Mouse (Mus musculus) kidney, postnatal 14 days (tissue): ENCODE results near the gene Gm20479.

Source experiments
- DNase-seq: peaks from one replicate; pipeline ENCODE4 v3.0.0; 2022; ENCODE audit warnings: mixed read lengths

Gene Gm20479

DNA sequence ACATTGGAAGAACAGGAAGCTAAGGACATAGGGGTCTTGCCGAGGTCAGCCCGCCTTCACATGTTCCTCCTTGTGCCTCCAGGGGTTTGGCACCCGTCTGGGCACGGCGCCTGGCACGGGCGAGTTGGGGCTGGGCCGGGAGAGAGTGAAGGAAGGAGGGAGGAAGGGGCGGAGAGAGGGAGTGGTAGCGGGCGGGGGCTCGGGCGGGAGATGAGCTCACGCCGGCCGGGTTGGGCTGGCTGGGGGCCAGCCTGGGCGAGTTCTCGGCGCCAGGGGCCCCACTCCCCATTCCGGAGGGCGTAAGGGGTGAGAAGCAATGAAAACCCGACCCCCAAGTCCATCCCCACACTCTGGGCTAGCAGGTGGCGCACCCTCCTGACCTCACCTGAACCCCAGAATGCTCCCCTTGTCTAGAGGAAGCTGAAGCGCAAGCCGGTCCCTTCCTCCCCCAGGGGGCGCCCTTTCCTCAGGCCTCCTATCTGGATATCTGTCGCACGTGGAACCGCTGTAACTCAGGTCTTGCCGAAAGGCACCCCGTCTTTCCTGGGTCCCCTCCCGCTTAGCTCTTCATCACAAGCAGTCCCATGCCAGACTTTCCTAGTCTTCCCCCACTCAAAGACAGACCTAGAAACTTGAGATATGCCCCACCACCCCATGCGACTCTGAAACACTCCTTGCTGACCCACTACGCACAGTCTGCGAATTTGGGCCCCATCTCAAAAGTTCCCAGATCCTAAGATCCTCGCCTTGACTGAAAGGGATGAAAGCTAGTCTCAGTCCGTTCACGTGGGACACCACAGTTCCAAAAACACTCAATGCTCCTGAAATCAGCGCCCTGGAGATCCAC is 24.6 kb downstream of the Gm20479 start:
- peak; percentile 91 for DNase-seq

DNA sequence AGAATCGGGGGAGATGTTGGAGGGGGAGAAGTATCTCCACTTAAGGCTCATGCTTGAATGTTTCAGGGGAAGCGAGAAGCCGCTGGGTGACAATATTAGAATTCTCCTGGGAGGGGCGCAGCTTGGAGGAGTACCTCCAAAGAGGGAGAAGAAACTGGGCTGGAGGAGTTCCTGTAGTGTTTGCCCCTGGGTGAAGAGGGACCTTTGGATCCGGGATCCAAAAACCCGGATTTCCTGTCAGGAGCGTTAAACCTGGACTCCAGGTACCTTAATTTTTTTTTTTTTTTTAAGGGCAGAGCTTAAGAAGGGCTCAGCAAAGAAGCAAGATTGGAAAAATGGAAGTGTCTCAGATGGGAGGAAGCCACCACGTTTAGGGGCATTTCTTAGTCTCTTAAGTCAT is 25.4 kb downstream of the Gm20479 start:
- no peak for DNase-seq

DNA sequence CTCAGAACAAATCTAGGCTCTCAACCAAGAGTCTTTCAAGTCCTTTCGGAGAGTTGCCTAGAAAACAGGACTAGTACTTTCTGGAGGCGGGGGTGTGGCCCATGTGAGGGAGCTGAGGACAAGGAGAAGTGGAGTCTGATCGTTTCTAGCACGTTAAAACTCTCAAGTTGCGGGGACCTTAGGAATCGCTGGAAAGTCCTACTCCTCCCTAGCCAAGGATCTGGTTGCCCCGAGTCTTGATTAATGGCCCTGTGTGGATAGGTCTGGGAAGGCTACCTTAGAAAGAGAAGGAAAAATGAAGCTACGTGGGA is 25.7 kb downstream of the Gm20479 start:
- peak; percentile 58 for DNase-seq

DNA sequence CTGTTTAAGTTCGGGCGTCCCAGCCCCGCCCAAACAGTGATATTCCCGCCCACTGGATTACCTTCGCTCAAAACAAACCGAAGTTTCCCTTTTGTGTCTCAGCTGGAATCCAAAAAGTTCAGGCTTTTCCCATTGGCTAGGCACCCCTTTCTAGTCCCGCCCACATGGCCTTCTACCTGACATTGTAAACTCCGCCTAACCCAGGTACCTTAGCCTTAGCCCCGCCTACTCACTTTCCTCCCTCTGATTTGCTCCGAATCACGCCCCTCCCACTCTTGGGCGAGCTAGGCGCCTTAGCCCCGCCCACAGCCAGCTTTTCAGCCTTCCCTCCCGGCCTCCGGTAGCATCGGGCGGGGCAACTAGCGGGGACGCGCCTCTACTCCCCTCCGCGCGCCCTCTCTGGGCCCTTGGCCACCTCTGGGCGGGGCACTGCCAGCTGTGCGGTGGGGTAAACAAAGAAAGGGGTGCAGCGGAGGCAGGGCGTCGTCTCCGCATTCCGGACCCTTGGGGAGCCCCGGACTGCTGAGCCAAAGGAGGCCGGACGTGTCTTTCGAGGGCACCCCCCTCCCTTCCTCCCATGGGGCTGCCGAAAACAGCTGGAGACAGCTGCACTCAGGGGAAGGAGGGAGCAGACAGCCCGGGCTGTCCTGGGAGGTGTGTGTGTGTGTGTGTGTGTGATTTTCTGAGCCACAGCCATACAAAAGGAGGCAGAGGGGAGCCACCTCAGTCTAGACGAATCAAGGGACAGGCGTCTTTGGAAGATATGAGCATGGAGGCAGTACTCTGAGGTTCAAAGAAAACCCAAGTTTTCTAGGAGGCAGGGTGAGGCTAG is 26.3 kb downstream of the Gm20479 start:
- peak; percentile 98 for DNase-seq

DNA sequence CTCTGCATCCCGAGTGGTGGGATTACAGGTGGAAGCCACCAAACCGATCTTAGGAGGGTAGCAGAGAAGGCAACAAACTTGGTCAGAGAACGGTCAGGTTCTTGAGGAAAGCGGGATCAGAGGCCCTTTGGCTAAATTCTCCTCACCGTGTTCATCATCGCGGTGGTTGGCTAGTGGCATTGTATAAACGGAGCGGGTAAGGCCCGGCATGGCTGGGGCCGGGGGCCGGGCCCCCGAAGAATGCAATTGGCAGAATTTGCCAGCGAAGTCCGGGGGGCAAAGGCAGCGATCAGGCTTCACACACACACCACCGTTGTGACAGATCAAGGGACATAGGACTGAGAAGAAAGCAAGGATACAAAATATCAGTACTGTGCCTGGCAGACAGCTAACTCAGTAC is 27.2 kb downstream of the Gm20479 start:
- DNase-seq, result no peak

DNA sequence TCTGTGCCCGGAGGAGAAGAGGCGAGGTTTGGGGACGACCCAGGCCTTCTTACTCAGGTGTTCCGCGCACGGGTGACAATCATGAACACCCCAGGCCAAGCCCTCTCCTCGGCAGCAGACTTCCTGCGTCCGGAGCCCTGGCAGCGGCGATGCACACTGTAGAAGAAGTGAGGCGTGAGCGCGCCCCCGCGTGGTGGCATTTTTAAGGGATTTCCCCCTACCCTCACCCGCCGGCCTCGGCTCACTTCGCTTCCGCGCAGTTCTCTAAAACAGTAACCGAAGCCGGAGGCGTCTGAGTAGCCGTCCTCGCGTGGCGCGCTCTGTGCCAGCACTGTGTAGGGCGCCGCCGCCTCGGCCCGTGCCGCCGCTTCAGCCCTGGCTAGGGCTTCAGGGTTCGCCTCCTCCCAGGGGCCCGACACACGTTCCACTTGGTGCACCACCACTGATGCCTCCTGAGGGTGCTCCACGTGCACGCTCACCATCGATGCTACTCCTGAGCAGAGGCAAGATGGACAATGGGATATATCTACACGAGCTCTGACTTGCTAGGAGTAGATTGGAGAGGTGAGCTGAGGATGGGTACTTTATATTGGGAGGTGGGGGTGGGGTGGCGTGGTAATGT is 27.8 kb downstream of the Gm20479 start:
- peak; percentile 91 for DNase-seq

DNA sequence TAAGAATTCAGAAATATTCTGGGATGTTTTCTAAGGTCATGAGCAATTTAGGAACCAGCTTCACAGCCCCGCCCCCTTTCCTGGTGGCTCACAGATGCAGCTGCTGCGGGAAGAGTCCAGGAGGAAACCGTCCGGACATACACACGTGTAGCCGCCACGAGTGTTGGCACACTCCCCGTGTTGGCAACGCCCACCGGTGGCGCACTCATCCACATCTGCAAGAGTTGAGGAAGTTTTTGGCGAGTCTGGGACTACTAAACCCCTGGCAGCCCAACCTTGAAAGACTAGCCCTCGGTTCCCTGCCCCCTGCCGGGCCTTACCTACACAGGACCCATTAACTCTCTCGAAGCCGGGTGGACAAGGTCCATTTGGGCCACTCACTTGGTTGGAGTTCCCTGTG is 28.6 kb downstream of the Gm20479 start:
- peak; percentile 55 for DNase-seq

DNA sequence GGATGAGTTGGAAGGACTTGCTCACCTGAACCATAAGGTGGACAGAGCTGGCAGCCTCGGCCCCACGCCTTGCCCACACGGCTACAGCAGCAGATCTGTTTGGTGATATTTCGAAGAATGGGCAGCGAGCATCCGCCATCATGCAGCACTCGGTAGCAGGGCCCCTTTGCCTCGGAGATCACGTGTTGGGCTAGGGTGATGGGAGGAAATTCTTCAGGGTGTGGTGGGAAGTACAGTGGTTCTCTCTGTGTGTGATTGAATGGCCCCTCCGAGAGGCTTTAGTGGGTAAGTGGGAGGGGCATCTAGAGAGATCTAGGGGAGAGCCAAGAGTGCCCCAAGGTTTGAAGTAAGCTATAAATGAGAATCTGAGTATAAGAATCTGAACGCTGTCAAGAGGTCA is 29.1 kb downstream of the Gm20479 start:
- no peak for DNase-seq

DNA sequence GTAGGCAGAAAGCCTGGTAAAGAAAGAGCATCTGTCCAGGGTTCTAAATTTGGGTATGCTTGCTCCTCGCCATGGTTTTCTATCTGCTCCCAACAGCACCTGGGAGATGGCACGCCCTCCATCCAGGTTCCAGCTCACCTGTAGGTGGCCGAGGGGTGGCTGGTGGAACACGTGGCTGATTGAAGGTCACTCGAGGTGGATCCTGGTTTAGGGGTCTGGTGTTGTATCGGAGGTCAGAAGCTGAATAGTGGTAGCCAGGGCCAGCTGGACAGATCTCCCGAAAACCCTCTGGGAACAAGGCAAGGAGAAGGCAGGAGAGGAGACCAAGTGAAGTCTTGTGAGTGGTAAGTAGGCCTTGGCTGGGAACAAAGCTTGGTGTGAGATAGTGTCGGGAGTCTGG is 29.7 kb downstream of the Gm20479 start:
- no peak for DNase-seq

DNA sequence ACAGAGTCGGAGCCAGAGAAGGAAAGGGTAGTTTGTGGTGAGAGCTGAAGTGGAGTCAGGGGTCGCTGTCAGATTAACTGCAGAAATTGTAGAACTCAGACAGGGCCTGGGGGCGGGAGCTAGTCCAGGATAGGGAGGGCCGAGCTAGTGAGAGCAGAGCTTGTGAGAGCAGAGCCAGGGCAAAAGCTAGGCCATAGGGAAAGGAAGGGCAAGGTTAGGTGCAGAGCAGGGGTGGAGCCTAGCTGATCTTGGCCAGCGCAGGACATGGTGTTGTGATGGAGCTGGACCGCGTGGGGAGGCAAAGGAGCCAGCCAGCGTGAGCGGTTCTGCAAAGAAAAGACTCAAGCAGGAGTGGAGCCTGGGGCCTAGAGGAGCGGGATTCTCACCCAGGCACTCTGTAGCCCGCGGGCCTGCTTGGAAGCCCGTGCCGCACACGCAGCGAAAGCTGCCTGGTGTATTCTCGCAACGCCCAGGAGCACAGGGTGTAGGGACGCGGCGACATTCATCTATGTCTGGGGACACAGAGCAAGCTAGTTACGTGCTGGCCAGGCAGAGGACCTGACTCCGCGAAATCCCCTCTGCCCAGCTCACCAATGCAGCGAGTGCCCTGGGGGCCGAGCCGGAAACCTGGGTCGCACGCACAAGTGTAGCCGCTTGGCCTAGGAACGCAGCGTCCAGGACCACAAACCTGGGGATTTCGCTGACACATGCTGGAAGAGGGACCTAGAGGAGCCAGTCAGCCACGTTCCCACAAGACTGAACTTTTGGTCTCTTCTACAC is 30.9 kb downstream of the Gm20479 start:
- peak; percentile 67 for DNase-seq

DNA sequence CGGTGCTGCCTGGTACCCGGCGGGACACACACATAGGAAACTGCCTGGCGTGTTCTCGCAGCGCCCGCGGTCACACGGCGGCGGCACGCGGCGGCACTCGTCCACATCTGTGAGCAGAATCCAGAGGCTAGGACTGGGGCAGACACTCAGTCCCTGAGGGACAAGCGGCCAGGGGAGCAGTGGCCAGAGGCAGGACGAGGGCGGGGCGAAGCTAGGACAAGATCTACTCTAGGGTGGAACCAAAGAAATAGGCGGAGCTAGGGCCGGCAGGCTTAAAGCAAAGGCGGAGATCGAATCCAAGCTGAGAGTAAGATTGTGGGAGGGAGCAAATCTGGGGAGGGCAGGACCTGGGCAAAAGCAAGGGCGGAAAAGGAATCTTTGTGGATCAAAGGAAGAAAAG is 31.5 kb downstream of the Gm20479 start:
- peak; percentile 89 for DNase-seq

DNA sequence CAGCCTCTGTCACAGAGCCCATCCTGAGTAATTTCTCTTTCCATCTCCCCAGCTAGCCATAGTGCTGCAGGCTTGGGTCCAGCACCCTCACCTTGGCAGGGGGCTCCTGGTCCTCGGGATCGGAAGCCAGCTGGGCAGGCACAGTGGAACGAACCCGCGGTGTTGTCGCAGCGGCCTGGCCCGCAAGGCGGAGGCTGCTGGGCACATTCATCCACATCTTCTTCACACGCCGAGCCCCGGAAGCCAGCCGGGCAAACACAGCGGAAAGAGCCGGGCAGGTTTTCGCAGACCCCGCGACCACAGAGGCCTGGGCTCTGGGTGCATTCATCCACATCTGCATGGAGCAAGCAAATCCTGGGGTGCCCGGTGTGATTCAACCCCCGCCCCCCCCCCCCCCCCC is 32.3 kb downstream of the Gm20479 start:
- DNase-seq, result no peak

DNA sequence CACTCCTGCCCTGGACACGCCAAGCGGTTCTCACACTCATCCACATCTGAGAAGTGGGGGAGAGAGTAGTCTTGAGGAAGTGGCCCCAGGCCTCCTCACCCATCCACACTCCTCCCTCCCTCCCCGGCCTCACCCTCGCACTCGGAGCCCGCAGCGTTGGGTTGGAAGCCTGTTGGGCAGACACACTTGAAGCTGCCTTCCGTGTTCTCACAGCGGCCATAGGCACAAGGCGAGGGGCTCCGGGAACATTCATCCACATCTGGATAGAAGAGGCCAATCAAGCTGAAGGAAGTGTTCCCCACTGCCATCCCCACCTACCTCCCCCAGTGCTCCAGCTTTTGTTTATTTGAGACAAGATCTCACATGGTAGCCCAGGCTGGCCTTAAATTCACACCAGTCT is 33.1 kb downstream of the Gm20479 start:
- no peak for DNase-seq

DNA sequence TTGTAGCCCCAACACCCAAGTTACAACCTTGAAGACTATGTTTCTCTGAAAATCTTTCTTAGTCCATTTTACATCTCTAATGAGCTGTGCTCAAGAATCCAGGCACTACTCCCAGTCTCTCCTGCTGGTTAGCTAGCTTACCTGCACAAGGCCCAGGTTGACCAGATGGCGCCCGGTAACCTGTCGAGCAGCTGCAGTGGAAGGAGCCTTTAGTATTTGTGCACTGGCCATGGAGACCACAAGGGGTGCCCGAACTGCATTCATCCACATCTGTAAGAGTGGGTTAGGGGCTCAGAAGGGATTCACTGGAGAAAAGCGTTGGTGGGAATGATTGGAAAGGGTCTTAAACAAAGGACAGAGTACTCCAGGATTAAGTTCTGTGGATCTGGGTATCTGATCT is 34.2 kb downstream of the Gm20479 start:
- no peak for DNase-seq

DNA sequence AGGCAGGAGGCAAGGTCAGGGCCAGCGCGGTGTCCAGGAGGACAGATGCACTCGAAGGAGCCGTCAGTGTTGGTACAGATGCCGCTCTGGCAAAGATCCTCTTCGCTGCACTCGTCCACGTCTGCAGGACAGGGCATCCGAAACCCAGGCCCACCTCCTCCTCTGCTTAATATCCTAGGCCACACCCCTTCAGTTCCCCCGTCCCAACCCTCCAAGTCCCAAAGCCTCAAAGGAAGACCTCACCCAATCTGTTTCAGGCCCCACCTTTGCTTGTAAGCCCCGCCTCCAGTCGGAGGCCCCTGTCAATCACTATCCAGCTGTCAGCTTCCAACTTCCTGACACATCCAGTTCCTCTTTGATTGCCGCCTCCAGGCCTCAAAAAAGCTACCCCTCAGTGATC is 34.9 kb downstream of the Gm20479 start:
- DNase-seq, result no peak

DNA sequence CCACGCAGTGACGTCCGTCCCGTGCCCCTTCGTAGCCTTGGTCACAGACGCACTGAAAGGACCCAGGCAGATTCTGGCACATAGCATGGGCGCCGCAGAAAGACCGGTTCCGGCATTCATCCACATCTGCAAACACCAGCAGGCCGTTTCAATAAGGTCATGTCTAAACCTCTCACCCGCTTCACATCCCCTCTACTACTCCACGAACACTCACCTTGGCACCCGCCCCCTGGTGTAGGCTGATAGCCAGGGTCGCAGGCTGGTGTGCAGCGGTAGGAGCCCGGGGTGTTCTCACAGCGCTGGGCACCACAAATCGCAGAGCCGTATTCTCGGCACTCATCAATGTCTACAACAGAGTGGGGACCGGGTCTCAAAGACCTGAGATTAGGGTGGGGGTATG is 37.8 kb downstream of the Gm20479 start:
- DNase-seq, result no peak

DNA sequence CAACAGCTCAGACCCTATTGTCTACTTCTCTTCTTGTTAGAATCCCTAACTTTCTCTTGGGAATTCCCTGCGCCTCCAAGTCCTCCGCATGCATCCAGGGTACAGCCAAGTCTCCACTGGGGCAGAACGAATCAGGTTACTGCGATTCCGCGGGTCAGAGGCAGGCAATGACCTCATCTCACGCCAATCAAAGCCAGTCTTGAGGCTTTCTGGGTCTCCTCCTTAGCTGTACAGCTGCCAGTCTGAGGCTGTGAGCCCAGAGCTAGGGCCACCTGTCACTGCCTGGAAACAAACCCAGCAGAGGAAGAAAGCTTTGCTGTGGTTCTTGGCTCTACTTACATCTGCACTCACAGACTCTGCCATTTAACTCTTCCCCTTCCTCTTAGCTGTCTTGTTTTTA is 41.3 kb downstream of the Gm20479 start:
- DNase-seq, result no peak

DNA sequence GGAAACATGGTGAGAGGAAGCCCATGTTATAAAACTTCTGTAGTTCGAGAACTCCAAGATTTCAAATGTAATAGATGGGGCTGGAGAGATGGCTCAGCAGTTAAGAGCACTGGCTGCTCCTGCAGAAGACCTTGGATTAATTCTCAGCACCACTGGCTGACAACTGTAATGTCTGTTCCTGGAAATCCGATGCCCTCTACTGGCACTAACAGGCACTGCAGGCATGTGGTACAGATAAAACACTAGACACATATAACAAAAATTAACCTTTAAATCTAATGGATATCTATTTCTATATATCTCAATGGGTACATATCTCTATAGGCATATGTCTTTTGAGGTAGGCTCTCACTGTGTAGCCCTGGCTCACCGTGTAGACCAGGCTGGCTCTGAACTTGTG is 42.8 kb downstream of the Gm20479 start:
- no peak for DNase-seq

DNA sequence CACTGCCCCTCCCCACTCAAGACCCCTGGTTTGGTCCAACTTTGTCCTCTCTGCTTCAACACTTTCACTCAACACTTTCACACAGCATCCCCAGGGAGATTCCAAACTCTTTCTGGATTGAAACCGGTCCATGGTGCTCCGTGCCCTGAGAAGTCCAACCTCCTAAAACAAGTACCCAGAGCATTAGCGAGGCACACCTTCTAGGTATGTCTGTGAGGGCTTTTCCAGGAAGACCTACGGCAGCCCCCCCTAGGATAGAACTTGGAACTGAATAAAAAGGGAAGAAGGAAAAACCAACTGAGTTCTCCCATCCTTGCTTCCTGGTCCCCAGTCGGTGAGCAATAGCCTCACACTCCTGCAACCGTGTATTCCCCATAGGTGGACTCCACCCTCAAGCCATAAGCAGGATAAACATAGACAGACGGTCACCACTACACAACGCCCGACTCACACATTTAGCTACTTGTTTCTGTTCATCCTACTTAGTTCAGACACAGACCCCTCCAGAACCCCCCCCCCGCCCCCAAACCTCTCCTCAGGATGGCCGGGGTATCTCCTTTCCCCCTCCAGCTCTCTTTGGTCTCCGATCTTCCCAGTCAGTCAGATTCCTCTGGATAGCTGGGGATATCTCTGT is 45.5 kb downstream of the Gm20479 start:
- no peak for DNase-seq

DNA sequence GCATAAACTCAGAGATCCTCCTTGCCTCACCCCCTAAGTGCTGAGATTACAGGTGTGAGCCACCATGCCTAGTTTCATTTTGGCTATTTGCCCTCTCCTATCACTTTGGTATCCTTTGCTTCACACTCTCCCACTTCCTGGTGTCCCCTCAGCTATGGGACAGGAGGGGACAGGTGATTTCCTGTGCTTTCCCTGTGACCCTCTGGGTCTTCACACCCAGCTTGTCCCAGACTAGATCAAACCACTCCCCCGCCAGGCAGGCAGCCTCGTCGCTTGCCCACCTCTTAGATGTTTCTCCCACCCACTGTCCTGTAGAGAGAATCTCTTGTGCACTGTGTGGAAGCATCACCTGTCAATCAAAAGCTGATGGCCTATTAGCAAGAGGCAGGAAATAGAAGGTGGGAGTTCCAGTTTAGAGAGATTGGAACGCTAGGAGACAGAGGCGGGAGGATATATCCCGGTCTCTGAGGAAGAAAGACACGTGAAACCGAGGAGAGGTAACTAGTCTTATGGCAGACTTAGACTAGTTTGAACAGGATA is 46.2 kb downstream of the Gm20479 start:
- no peak for DNase-seq

DNA sequence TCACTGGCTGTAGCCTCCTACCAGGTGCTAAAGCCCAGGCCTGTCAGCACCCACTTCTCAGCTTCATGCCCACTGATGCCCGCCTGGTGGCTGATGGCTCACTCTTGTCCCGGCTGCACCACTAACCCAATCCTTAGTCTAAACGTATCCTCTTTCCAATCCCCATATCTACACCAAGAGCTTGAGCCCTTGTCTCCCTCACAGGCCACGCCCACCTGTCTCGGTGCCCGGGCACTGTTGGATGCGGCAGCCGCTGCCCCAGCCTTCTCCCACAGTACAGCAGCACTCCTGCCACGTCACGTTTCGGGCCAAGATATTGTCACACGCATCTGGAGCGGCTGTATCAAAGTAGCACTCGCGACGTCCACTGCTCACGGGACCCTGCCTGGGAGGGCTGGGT is 46.9 kb downstream of the Gm20479 start:
- peak; percentile 51 for DNase-seq

DNA sequence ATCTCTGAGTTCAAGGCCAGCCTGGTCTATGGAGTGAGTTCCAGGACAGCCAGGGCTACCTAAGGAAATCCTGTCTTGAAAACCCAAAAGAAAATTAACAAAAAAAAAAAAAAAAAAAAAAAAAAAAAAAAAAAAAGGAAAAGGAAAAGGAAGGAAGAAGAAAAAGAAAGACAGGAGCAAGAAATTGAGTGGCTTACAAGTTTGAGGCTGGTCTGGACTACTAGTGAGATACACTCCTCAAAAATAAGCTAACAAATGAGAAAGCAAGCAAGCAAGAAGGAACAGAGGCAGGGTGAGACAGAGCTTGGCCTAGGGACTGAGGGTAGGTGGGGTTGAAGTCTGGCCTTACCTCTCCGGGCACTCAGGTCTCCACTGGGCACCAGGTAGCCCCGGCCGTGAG is 47.4 kb downstream of the Gm20479 start:
- DNase-seq, result no peak
